Comparison of ENCODE assay signal across 8 mouse cellular contexts in genomic region chr10:71237516-71238239, GRCm38 (mm10). TPM values are rescaled to one million over a fixed set of nuclear protein-coding genes. Genes with fewer than 3 reads are reported as not detected.
A peak's percentile ranks its signal among the peaks of the same experiment; 100 is the strongest.
DNase-seq lines count a peak whose midpoint lies in the region; ATAC-seq and TF ChIP-seq lines count a peak whose summit lies in the region.

No protein-coding gene starts in this region.

- TF ChIP-seq CTCF in hindbrain, postnatal 0 days (IDR thresholded peaks at IDR 0.05; ENCODE audit: low read depth): peak; percentile 56
- TF ChIP-seq CTCF in left cerebral cortex, adult 2 months (IDR thresholded peaks at IDR 0.05): peak; percentile 15

- under 1% methylated on average over 67 of the region's 68 CpGs for WGBS in hindbrain, postnatal 0 days

- intact Hi-C loops in left cerebral cortex, adult 2 months (cut with DNase I): no loop called here

- peaks cover 21% of the 10 kb centered on the region; the same call in 1 of the 2 replicates for H3K36me3 ChIP-seq in hindbrain, postnatal 0 days (ENCODE audit: insufficient read depth, low read length)

- no peaks in the 10 kb centered on the region for H3K27me3 ChIP-seq in hindbrain, postnatal 0 days (ENCODE audit: insufficient read depth, low read length)

- no peaks in the 10 kb centered on the region for H3K9me3 ChIP-seq in hindbrain, postnatal 0 days (ENCODE audit: low read length)

- H3K4me2 ChIP-seq in hindbrain, postnatal 0 days (ENCODE audit: low read depth, low read length): peak overlapping the region; percentile 94

- H3K9ac ChIP-seq in hindbrain, postnatal 0 days (replicated peaks; ENCODE audit: low read length): peak overlapping the region; percentile 82

- peaks cover 8% of the 10 kb centered on the region; the same call in 1 of the 2 replicates for H3K4me1 ChIP-seq in hindbrain, postnatal 0 days (ENCODE audit: insufficient read depth, low read length)

- peak overlapping the region; percentile 71 for H3K27ac ChIP-seq in hindbrain, postnatal 0 days
- H3K27ac ChIP-seq in left cerebral cortex, adult 2 months: peak overlapping the region; percentile 84

- peak overlapping the region; percentile 83 for H3K4me3 ChIP-seq in hindbrain, postnatal 0 days (ENCODE audit: low read length)
- H3K4me3 ChIP-seq in left cerebral cortex, adult 2 months: peak overlapping the region; percentile 88

- ATAC-seq in hindbrain, postnatal 0 days: peak; percentile 99
- peak; percentile 97 for ATAC-seq in megakaryocyte, adult 5-6 weeks (ENCODE audit: poor library complexity, severe bottlenecking)

- DNase-seq in T-cell, adult 2 months (ENCODE audit: low spot score): peak; percentile 95
- DNase-seq in cerebellum, postnatal 36 days: peak; percentile 93 to 97
- DNase-seq in gastrocnemius, adult 18-20 months (ENCODE audit: low spot score): peak; percentile 96
- DNase-seq in hindbrain, postnatal 0 days (ENCODE audit: low spot score): peak; percentile 97
- DNase-seq in left cerebral cortex, adult 2 months (ENCODE audit: extremely low spot score in 1 of 2, low spot score in 2 of 2): peak; percentile 93 to 96
- DNase-seq in right cerebral cortex, adult 2 months (ENCODE audit: low spot score in 2 of 2): peak; percentile 93 to 94
- peak; percentile 95 for DNase-seq in urinary bladder, postnatal 14 days (ENCODE audit: low spot score)

RNA-seq across cellular contexts. Expression of gene Tfam, which starts 0.4 kb away (rescaled TPM):
- 10 to 100 TPM; 52.5 to 63.0 TPM for total RNA-seq in gastrocnemius, adult 18-20 months (2021)
- 13.1 and 14.4 TPM in 2 replicates for total RNA-seq in hindbrain, postnatal 0 days (2014; rRNA removed)
- polyA plus RNA-seq in hindbrain, postnatal 0 days (2015; fragmentation: Nextera tagmentation; extraction: Ambion mirVana): 39.0 and 39.1 TPM in 2 replicates
- total RNA-seq in left cerebral cortex, adult 2 months (2021): 10 to 100 TPM; 34.0 to 41.1 TPM
- total RNA-seq in megakaryocyte, adult 5-6 weeks (2015): 38.6 and 42.3 TPM in 2 replicates
- 43.4 and 56.1 TPM in 2 replicates for total RNA-seq in megakaryocyte, adult 5-6 weeks (2017)

RNA-seq across cellular contexts. Expression of gene Ube2d1, which starts 47.4 kb away (rescaled TPM):
- 100 to 1,000 TPM; 170 to 210 TPM for total RNA-seq in gastrocnemius, adult 18-20 months (2021)
- 58.8 and 72.3 TPM in 2 replicates for total RNA-seq in hindbrain, postnatal 0 days (2014; rRNA removed)
- 126 and 145 TPM in 2 replicates for polyA plus RNA-seq in hindbrain, postnatal 0 days (2015; fragmentation: Nextera tagmentation; extraction: Ambion mirVana)
- total RNA-seq in left cerebral cortex, adult 2 months (2021): 10 to 100 TPM; 49.6 to 50.7 TPM
- 87.2 and 91.7 TPM in 2 replicates for total RNA-seq in megakaryocyte, adult 5-6 weeks (2015)
- total RNA-seq in megakaryocyte, adult 5-6 weeks (2017): 17.7 and 18.7 TPM in 2 replicates

Comparison
In these comparisons a context has a peak if more than half of its experiments do, and no peak if none do; other contexts are left out.
1. Peak in every context shown above with its lines: DNase-seq, ATAC-seq, H3K4me3 ChIP-seq and H3K27ac ChIP-seq.